Mouse (Mus musculus): ENCODE data around the gene Raly.

Gene Raly

GRCm38 (mm10) chr2:154782856-154783650 is 7.8 kb upstream of the Raly start:
- DNase-seq (ENCODE audit: low read depth), result no peak

GRCm38 (mm10) chr2:154785284-154785683 is 5.6 kb upstream of the Raly start:
- no peak for DNase-seq (ENCODE audit: low read depth)

GRCm38 (mm10) chr2:154786187-154786586 is 4.7 kb upstream of the Raly start:
- peak; percentile 87 for DNase-seq (ENCODE audit: low read depth)

DNA sequence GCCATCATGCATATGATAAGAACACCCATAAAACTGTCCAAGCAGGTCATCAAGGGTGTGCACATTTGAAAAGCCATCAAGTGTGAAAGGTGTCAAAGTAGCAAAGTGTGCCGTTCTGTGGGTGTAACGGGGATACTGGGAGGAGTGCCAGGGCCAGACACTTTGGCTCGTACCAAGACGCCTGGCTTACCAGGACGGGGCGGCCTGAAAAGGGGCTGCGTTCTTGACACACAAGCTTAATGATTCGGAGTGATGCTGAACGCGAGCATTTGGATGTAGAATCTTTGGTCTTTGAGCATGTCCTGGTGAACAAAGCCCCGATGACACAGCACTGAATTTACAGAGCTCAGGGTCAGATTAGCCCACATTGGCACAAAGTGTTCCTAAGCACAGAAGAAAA is 4.1 kb upstream of the Raly start:
- no peak for DNase-seq (ENCODE audit: low read depth)

DNA sequence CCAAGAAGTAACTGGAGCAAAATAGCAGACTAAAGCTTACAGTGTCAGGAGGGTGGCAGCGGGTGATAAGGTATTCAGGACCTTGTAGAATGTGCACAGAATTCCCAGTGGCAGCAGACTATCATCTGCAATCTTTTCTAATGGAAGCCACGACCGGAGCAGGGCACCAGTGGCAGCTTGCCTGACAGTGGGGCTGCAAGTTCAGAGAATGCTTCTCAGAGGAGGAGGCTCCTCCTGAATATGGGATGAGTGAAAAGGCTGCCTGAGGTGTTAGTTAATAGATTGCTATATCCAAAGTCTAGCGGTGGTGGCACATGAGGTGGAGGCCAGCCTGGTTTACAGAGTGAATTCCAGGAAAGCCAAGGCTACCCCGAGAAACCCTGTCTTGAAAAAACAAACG is 1.5 kb upstream of the Raly start:
- no peak for DNase-seq (ENCODE audit: low read depth)

DNA sequence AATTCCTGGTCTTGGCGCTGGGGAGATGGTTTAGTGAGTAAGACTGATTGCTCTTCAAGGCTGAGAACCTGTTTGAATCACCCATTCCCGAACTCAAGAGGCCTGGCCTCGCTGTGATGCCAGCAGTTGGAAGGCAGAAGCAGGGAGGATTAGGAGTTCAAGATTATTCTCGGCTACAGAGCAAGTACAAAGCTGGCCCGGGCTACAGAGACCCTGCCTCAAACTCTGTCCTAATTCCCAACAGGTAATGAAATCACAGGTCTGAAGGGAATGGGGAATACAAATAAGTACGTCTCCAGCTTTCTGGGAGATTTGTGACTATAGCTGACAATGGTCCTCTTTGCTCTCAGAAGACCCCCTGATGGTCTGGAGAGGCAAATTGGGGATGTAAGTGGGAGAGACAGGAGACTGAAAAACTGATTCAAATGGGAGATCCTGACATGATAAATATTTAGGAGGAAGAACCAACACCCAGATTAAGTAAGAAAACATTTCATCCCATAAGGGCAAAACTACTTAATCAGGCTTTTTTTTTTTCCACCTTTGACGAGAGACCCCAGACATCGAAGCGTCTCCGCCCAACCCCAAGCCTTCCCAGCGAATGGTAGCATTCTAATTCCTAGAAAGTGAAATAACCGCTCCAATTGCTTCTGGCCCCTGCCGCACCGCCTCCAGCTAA is 780 bp upstream of the Raly start:
- no peak for DNase-seq (ENCODE audit: low read depth)

GRCm38 (mm10) chr2:154791661-154792642 is 1.1 kb downstream of the Raly start:
- DNase-seq (ENCODE audit: low read depth), result no peak

DNA sequence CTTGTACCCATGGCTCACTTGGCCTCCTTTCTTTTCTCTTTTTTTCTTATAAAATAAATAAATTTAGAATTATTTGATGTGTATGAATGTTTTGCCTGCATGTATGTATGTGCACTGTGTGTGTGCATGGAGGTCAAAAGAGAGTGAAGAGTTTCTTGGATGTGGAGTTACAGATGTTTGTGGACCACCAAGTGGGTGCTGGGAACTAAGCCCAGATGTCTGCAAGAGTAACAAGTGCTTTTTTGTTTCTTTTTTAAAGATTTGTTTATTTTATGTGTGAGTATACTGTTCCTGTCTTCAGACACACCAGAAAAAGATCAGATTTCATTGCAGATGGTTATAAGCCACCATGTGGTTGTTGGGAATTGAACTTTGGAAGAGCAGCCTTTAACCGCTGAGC is 12.5 kb downstream of the Raly start:
- DNase-seq (ENCODE audit: low read depth), result no peak

DNA sequence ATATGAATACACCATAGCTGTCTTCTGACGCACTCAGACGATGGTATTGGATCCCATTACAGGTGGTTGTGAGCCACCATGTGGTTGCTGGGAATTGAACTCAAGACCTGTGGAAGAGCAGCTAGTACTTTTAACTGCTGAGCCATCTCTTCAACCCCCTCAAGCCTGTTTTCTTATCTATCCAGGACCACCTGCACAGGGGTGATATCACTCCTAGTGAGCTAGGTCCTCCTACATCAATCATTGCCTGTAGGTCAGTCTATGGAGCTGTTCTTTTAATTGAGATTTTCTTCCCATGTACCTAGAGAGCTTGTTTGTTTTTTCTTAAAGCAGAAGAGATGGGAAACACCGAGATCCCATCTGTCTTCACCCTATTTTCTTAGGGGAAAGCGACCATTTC is 12.9 kb downstream of the Raly start:
- no peak for DNase-seq (ENCODE audit: low read depth)

GRCm38 (mm10) chr2:154807689-154808088 is 16.8 kb downstream of the Raly start:
- no peak for DNase-seq (ENCODE audit: low read depth)

DNA sequence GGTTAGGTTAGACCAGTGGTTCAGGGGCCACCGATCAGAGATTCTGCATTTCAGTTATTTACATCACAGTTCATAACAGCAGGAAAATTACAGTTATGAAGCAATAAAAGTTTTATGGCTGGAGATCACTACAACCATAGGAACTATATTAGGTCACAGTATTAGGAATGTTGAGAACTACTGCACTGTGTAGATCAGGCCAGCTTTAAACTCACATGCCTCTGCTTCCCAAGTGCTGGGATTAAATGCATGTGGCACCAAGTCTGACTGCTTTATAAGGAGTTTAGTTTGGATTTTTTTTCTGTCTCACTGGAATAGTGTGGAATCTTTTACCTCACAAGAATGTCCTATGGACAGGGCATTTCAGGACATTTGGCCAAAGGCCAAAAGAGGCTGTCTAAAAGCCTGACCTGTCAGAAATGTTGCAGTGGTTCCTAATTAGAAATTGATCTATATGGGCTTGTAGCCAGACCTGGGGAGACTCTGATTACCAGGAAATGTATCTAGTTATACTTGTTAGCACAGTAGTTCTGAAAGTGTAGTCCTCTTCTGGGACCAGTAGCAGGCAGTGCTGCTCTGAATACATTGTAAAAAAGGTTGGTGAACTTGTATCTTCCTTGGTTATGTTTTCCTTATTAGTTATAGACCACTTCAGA is 18.3 kb downstream of the Raly start:
- DNase-seq (ENCODE audit: low read depth), result no peak

DNA sequence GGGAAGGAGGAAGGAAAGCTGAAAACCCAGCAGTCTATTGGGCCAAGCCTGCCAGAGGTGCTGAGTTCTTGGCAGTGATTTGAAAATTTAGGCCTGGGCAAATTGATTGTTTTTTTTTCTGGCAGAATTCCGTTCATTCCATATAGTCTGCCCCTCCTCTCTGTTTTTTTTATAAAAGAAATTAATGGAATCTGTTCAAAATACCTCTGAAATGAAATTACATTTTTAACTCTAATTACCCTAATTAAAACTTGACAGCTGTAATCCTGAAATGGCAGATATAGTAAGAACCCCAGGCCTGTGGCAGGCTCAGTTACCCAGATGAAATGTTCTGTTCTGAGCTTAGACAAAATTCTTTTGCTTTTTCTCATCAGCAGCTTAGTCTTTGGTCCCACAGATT is 19.9 kb downstream of the Raly start:
- DNase-seq (ENCODE audit: low read depth), result no peak

DNA sequence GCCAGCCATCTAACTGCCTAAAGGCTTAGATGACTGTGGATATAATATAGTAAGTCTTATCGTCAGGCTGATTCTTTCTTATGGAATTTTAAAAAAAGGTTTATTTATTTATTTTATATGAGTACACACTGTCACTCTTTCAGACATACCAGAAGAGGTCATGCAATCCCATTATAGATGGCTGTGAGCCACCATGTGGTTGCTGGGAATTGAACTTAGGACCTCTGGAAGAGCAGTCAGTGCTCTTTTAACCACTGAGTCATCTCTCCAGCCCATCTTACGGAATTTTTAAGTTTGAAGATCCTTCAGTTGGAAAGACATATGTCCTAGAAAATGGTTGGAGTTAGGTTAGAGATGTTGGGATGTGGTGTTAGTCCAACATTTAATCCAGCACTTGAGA is 22.5 kb downstream of the Raly start:
- no peak for DNase-seq (ENCODE audit: low read depth)

DNA sequence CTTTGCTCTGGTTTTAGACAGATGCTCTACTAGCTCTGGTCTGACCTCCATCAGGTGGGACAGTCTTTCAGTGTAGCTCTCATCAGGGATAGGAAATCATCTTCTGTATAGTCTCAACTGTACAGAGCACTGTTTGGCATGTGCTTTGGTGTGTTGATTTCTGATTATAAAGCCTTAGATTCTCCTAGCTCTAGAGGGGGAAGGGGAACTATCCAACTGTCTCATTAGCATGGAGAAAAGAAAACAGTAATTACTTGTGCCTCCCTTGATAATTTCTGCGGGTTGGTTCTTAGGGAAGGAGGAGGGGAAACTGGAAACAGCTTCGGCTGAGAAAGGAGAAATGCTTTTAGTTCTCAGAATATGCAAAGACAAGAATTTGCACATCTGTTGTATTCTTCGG is 26.2 kb downstream of the Raly start:
- no peak for DNase-seq (ENCODE audit: low read depth)

DNA sequence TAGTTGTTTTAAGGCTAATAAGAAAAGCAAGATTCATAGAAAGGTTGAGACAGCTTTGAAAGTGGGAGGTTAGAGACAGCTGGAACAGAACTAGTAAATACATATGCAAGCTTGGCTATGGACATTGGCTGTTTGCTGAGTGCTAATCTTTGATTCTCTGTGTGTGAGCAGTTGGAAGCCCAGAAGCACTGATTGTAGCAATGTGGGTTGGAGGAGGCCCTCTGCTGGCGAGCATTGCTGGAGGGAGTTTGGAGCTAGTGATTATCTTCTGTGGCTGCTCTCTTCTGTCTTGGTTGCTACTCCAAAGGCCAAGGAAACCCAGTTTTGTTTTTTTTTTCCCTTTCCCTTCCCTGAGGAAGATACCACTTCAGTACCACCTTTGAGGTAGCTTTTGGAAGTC is 26.9 kb downstream of the Raly start:
- no peak for DNase-seq (ENCODE audit: low read depth)

DNA sequence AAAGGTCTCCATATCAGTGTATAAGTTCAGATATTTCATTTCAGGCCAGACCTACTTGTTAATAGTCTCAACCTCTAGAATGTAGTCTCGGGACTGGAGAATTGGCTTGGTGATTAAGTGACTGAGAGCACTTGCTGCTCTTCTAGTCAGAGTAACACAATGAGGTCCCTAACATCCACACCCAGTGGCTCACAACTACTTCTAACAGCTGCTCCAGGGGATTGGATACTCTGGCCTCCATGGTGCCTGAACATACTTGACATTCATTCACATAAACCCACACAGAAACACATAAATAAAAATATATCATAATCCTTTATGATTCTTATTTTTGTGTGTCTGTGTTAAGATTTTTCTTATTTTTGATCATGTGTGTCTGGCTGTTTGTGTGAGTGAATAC is 27.7 kb downstream of the Raly start:
- no peak for DNase-seq (ENCODE audit: low read depth)

- DNase-seq (ENCODE audit: low read depth), result no peak
Observed at GRCm38 (mm10) chr2:154820346-154820745, 29.4 kb downstream of the Raly start.

- no peak for DNase-seq (ENCODE audit: low read depth)
Observed at GRCm38 (mm10) chr2:154826054-154826538, 35.2 kb downstream of the Raly start.

- DNase-seq (ENCODE audit: low read depth), result no peak
Observed at GRCm38 (mm10) chr2:154827521-154827920, 36.6 kb downstream of the Raly start.

GRCm38 (mm10) chr2:154832471-154832870 is 41.6 kb downstream of the Raly start:
- peak; percentile 16 for DNase-seq (ENCODE audit: low read depth)

DNA sequence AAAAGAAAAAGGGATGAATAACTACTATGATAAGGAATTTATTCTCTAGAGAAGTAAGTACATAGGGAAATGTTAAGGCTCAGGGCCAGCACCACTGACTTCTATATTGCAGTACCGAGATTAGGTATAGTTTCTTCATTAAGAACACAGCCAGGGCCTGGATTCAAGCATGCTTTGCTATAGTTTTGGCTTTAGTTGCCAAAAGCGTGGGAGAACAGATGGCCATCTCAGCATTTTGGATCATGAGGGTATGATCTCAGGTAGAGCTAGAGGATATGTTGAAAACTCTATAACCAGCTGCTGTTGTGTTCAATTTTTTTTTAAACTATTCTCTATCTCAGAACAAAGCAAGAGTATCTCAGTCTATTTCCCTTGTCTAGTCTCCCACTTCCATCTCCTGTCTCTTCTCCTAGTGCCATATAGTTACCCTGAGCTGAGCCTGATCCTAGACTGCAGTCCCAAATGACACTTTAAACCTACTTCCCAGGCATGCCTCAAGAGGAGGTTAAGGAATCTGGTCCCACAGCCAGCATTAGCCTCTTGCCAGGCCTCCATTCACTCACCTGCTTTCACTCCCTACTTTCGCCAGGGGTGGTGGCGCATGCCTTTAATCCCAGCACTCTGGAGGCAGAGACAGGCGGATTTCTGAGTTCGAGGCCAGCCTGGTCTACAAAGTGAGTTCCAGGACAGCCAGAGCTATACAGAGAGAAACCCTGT is 43.4 kb downstream of the Raly start:
- DNase-seq (ENCODE audit: low read depth), result no peak
